Mouse (Mus musculus) heart, postnatal 36 days (tissue): ENCODE measurements around the gene Zfp367. TPM values are rescaled to one million over a fixed set of nuclear protein-coding genes. Genes with fewer than 3 reads are reported as not detected.

Experiments used
- DNase-seq, 2 experiments: peaks; one replicate each; pipeline ENCODE4 v3.0.0; 2021 to 2022
- intact Hi-C: fragments of 180-260 bp; cut with DNase I; formaldehyde crosslinking; loops from one replicate; pipeline ENCODE4 v1.15.1; 2025
- total RNA-seq, 2 experiments: library from RNA; stranded (reverse); gene quantifications; 2 replicates each; pipeline ENCODE4 v1.2.3; 2021

Gene Zfp367
- 10 to 100 TPM; 20.9 to 22.8 TPM for total RNA-seq

- peak; percentile 95 to 96 for DNase-seq
- intact Hi-C loops, result loop anchor here (10.0 kb wide), 1 partner anchor 588 kb away; no protein-coding TSS in a partner anchor
Observed at GRCm38 (mm10) chr13:64153083-64153682, at the start of gene Zfp367. TSS of gene Zfp367 (minus strand) at chr13:64153202.

- DNase-seq, result no peak
- intact Hi-C loops, result no loop called here
Observed at GRCm38 (mm10) chr13:64200911-64201310, 47.9 kb upstream of the Zfp367 start.

GRCm38 (mm10) chr13:64198310-64198709, 45.3 kb upstream of the Zfp367 start:
- intact Hi-C loops, result no loop called here
- no peak for DNase-seq

- intact Hi-C loops, result no loop called here
- DNase-seq, result no peak
Observed at GRCm38 (mm10) chr13:64197899-64198298, 44.9 kb upstream of the Zfp367 start.

GRCm38 (mm10) chr13:64187065-64187464, 34.1 kb upstream of the Zfp367 start:
- intact Hi-C loops, result no loop called here
- DNase-seq, result no peak

- intact Hi-C loops, result no loop called here
- no peak for DNase-seq
Observed at GRCm38 (mm10) chr13:64186516-64186915, 33.5 kb upstream of the Zfp367 start.

- intact Hi-C loops, result no loop called here
- DNase-seq, result no peak
Observed at GRCm38 (mm10) chr13:64185586-64185985, 32.6 kb upstream of the Zfp367 start.

GRCm38 (mm10) chr13:64185176-64185575, 32.2 kb upstream of the Zfp367 start:
- intact Hi-C loops, result no loop called here
- DNase-seq, result no peak

- no peak for DNase-seq
- intact Hi-C loops, result no loop called here
Observed at GRCm38 (mm10) chr13:64184361-64184760, 31.4 kb upstream of the Zfp367 start.

GRCm38 (mm10) chr13:64183583-64183982, 30.6 kb upstream of the Zfp367 start:
- intact Hi-C loops, result no loop called here
- DNase-seq, result no peak

GRCm38 (mm10) chr13:64182091-64182490, 29.1 kb upstream of the Zfp367 start:
- intact Hi-C loops, result no loop called here
- DNase-seq, result no peak

- DNase-seq, result peak; percentile 53 to 63
- intact Hi-C loops, result loop anchor here (2.0 kb wide), 2 partner anchors 68 to 126 kb away; no protein-coding TSS in a partner anchor
Observed at GRCm38 (mm10) chr13:64180888-64181287, 27.9 kb upstream of the Zfp367 start.

GRCm38 (mm10) chr13:64180300-64180699, 27.3 kb upstream of the Zfp367 start:
- intact Hi-C loops, result loop anchor here (2.0 kb wide), 2 partner anchors 69 to 127 kb away; no protein-coding TSS in a partner anchor
- DNase-seq, result no peak

- no peak for DNase-seq
- intact Hi-C loops, result no loop called here
Observed at GRCm38 (mm10) chr13:64178746-64179652, 26.0 kb upstream of the Zfp367 start.

- no peak for DNase-seq
- intact Hi-C loops, result no loop called here
Observed at GRCm38 (mm10) chr13:64178000-64178399, 25.0 kb upstream of the Zfp367 start.

- no peak for DNase-seq
Observed at GRCm38 (mm10) chr13:64169746-64170145, 16.7 kb upstream of the Zfp367 start.

GRCm38 (mm10) chr13:64163147-64163715, 10.2 kb upstream of the Zfp367 start:
- intact Hi-C loops, result loop anchor here (5.0 kb wide), 2 partner anchors 149 to 269 kb away; partner anchors contain the start of genes Aaed1 and Cdk20
- no peak for DNase-seq

More at GRCm38 (mm10) chr13:64169746-64170145, 16.7 kb upstream of the Zfp367 start:
- intact Hi-C loops, result no loop called here

- intact Hi-C loops, result loop anchor here (5.0 kb wide), 2 partner anchors 150 to 270 kb away; partner anchors contain the start of genes Aaed1 and Cdk20
- DNase-seq, result peak in 1 of 2 experiments; percentile 14
Observed at GRCm38 (mm10) chr13:64162626-64163025, 9.6 kb upstream of the Zfp367 start.

GRCm38 (mm10) chr13:64161916-64162611, 9.1 kb upstream of the Zfp367 start:
- DNase-seq, result no peak
- intact Hi-C loops, result loop anchor here (5.0 kb wide), 2 partner anchors 150 to 270 kb away; partner anchors contain the start of genes Aaed1 and Cdk20

GRCm38 (mm10) chr13:64161548-64161915, 8.5 kb upstream of the Zfp367 start, which contains the start of gene Habp4:
TSS of gene Habp4 (plus strand) at chr13:64161824.
- intact Hi-C loops, result loop anchor here (5.0 kb wide), 2 partner anchors 151 to 271 kb away; partner anchors contain the start of genes Aaed1 and Cdk20

More at GRCm38 (mm10) chr13:64161548-64161915, 8.5 kb upstream of the Zfp367 start, which contains the start of gene Habp4:
- peak; percentile 97 for DNase-seq
